Mouse (Mus musculus): ENCODE data around the gene Glipr2. TPM values are rescaled to one million over a fixed set of nuclear protein-coding genes. Genes with fewer than 3 reads are reported as not detected.

Gene Glipr2
- total and polyA plus RNA-seq, 3 experiments = 2.3 to 4.4 (median 3.9) TPM

DNA sequence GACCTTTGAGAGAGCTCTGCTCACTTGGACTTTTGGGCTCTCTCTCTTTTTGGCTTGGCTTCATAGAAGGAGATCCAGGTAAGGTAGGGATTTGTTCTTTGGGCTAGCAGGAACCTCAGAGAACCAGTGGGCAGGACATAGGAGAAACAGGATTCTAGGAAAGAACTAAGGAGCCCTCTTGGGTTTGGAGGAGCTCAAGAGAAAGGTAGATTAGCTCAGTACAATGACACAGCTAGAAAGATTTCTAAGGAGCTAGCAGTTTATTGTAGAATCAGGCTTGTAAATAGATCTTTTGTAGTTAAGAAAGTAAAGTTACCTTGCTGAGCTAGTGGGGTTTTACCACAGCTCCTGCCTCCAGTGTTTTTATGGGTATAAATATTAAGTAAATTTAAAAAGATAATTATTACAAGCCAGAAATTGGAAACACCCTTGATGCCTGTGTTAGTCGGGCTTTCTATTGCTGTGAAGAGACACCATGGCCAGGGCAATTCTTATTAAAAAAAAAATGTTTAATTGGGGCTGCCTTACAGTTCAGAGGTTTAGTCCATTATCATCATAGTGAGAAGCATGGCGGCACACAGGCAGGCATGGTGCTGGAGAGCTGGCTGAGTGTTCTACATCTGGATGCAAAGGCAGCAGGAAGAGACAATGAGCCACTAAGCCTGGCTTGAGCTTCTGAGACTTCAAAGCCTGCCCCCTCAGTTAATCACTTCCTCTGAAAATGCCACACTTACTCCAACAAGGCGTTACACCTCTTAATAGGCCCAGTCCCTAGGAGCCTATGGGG lies 47.6 kb downstream of the Glipr2 start:
- DNase-seq = no peak

DNA sequence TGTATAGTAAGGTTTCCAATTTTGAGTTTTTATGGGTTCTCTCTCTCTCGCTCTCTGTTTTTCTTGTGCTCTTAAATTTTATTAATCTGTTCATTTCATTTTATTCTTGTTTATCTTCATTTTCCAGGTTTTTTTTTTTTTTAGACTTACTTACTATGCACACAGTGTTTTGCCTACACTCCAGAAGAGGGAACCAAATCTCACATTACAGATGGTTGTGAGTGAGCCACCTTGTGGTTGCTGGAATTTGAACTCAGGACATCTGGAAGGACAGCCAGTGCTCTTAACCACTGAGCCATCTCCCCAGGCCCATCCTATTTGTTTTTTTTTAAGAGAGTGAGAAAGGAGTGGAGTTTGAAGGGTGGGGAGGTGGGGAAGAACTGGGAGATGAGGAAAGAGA lies 53.0 kb downstream of the Glipr2 start:
- no peak for DNase-seq

DNA sequence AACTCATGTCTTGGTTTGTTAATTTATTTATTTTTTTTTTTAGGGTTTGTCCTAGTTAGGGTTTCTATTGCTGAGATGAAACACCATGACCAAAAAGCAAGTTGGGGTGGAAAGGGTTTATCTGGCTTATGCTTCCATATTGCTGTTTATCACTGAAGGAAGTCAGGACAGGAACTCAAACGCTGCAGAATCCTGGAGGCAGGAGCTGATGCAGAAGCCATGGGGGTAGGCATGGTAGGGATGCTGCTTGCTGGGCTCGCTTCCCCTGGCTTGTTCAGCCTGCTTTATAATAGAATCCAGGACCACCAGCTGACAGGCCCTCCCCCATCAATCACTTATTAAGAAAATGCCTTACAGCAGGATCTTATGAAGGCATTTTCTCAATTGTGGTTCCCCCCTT lies 53.7 kb downstream of the Glipr2 start:
- no peak for DNase-seq

DNA sequence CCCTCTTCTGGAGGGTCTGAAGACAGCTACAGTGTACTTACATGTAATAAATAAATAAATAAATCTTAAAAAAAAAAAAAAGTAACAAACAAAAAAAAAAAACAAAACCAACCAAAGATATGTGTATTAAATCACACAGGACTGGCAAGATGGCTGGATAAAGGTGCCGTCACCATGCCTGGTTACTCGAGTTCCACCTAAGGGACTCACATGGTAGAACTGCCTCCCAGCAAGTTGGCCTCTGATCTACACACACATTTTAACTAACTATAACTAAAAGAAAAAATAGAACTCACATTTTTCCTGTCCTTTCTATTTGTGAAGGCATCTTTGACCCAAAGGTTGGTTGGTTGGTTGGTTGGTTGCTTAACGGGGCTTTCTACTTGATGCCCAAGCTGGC lies 54.6 kb downstream of the Glipr2 start:
- no peak for DNase-seq

DNA sequence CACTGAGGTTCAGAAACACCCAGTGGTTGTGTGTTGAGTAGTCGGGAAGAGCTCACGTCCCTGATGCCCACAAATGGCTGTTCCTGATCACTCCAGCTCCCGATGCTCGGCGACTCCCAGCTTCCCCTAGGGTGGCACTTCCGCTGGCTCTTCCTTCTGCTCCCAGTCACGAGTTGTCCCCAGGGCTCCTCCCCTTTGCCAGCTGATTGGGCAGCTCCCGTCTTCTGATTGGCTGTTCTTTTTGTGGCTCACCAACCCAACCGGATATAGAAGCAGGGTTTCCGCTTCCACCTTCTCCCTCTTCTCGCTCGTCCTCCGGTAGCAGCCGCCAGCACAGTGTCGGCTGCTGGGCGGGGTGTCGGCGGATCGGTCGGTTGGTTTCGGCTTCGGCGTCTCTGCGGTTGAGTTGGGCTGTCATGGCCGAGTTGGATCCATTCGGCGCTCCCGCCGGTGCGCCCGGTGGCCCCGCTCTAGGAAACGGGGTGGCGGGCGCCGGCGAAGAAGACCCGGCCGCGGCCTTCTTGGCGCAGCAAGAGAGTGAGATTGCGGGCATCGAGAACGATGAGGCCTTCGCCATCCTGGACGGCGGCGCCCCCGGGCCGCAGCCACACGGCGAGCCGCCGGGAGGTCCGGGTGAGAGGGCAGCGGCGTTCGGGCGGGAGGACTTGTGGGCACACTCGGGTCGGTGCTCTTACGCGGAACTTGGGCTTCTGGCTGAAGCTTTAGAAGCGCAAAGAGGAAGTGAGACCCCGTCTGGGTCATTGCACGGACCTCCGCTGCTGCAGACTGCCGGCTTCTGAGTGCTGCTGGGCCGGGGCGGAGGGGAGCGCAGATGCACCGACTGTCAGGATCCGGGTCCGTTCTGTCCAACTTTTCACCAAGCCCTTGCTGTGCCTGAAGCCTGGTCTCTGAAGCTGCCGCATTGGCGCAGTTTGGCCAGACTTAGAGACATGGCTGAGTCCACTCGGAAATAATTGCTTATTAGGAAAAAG lies 55.5 kb downstream of the Glipr2 start:
- DNase-seq = peak; percentile 95

DNA sequence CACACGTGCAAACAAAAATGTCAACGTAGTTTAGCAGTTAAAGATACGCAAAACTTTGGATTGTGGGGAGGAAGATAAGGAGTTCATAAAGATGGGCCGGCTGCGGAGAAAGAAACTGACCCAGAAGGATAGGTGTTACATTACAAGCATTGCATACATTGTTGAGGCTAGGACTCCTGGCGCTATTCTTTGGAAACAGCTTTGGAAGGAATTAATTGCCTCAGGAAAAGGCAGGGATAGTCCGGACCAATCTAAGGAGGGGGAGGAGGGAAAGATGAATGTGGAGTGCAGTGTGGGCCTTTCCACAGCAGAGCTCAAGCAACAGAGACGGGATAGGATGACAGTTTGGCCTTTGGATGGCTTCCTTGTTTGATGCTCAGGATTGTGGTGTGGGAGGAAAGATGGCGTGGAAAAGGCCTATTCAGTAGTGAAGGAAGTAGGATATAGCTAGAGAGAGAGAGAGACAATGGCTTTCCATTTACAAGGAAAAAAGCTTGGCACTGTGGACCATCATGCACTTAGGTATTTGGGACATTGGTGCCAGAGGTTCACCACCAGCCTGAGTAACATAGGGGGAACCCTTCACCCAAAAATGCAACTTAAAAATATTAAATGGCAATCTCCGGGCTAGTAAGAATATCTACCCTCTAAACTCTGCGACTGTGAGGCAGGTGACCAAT lies 56.3 kb downstream of the Glipr2 start:
- no peak for DNase-seq

DNA sequence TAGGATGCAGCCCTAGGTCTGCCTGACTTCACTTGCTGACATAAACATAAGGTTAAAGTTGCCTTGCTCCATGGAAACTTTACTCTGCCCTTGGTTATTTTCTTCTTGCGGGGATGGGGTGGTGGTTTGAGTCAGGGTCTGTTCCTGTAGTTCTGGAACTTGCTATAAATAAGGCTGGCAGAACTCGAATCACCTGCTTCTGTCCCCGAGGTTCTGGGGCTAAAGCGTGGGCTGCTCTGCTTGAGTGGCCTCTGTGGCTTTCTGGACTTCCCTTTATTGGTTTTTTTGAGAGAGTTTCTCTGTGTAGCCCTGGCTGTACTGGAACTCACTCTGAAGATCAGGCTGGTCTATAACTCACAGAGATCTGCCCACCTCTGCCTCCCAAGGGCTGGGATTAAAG lies 58.9 kb downstream of the Glipr2 start:
- DNase-seq = no peak

DNA sequence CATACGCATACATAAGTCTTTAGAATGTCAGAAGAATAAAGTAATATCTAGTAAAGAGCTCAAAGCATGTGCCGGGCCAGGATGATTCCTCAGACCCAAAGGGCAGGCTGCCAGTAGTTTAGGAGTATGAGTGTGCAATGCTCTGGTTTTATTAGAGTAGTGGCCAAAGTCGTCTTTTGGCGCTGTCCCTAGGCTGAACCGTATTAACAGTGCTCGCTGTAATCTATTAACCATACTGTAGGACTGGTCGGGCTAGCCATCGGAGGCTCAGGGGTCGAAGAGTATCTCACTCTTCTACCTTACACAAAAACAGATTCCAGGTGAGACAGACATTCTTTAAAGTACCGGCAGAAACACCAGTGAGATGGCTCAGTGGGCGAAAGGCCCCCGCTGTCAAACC lies 59.6 kb downstream of the Glipr2 start:
- DNase-seq = no peak

DNA sequence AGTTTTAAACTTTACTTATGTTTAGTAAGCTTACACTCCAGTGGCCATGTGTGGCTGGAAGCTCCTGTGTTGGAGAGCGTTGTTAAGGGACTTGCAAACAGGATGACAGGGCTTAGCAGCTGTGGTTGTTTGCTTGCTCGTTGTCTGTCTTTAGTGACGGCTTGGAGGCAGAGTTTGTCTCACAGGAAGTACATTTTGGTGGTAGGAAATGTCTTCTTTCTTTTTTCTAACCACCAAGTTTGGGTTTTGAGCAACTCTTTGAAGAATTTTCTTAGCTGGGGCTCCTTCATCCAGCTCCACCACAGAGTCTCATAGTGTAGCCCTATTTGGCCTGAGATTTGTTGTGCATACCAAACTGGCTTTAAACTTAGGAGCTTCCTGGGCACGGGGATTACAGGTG lies 65.1 kb downstream of the Glipr2 start:
- DNase-seq = no peak

DNA sequence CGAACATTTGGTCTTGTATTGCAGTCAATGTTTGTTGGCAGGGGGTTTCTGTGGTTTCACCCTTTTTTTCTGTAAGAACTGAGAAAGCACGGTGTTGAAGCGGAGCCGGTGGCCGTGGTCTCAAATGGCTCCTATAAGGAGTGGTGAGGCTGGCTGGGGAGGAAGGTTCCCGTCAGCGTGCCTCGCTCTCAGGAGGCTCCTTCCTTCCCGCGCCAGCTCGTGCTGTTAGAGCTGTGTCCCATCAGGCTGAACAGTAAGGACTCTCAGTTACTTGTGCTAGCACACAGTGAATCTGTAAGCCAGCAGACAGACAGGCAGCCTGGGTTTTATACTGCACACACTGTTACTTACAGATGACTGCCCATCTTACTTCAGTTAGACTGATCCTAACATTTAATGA lies 65.6 kb downstream of the Glipr2 start:
- no peak for DNase-seq

DNA sequence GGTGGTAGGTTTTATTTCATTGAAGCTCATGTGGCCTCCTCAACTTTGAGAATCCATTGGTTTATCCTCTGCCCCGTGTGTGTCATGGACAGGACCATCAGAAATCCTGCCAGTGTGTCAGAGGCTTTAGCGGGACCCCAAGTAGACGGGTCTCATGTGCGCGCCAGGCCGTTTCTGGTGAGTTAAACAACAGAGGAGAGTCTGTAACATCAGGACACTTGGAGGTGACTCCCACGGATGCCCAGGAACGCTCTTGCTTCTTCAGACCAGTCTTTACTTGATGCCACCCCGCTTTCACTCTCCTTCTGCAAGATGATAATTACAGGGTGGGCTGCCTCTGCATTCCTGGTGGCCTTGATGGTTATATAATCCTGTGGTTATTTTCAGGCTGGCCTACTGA lies 66.5 kb downstream of the Glipr2 start:
- DNase-seq = no peak

DNA sequence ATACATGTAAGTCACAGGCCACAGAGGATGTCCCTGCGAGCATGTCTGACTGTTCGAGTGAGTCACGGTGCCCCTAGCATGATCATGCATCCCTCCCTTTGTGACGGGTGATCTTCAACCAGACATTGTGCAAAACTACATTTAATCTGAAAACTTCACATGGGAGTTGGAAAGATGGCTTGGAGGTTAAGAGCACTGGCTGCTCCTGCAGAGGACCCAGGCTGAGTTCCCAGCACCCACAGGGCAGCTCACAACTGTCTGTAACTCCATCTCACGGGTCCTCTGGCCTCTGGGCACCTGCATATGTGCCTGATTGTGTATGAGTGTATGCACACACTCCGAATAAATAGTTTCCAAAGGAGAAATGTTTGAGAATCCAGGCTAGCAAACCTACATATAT lies 67.0 kb downstream of the Glipr2 start:
- no peak for DNase-seq

DNA sequence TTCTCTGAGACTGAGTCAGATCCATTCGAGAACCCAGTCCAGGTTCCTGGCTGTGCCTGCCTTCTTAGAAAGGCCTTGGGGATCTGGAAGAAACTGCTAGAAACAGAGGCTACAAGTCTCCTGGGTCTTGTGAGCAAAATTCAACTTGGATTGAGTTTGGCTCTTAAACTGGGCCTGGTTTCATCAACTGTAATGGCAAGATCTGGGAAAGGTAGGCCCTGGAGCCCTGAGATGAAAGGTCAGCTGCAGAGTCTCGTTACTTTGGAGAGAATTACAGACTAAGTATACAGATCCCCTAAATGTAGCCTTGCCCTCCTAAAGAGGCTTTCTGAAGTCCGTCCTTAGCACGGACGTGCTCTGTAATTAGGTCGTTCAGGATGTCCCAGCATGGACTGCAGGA lies 68.4 kb downstream of the Glipr2 start:
- DNase-seq = no peak

Other genes with a start within 250 kb of the Glipr2 start
- not detected for gene Olfr71, start 247.1 kb upstream of the Glipr2 start, total RNA-seq (2021)
- not detected in 2 replicates for gene Olfr71, start 247.1 kb upstream of the Glipr2 start, polyA plus RNA-seq (2012; rRNA removed)
- gene Hrct1, start 230.2 kb upstream of the Glipr2 start, total RNA-seq (2021) = 1 to 10 TPM; 2.2 to 3.9 TPM
- gene Hrct1, start 230.2 kb upstream of the Glipr2 start, polyA plus RNA-seq (2012; rRNA removed) = 8.1 and 14.2 TPM in 2 replicates
- 1 to 10 TPM; 1.5 to 2.4 TPM for gene Spaar, start 227.4 kb upstream of the Glipr2 start, total RNA-seq (2021)
- 2.0 and 2.6 TPM in 2 replicates for gene Spaar, start 227.4 kb upstream of the Glipr2 start, polyA plus RNA-seq (2012; rRNA removed)
- gene Olfr159, start 186.4 kb upstream of the Glipr2 start, total RNA-seq (2021) = not detected
- not detected in 2 replicates for gene Olfr159, start 186.4 kb upstream of the Glipr2 start, polyA plus RNA-seq (2012; rRNA removed)
- gene Olfr156, start 133.5 kb upstream of the Glipr2 start, total RNA-seq (2021) = not detected
- gene Olfr156, start 133.5 kb upstream of the Glipr2 start, polyA plus RNA-seq (2012; rRNA removed) = not detected in 2 replicates
- gene Olfr157, start 117.2 kb upstream of the Glipr2 start, total RNA-seq (2021) = not detected
- gene Olfr157, start 117.2 kb upstream of the Glipr2 start, polyA plus RNA-seq (2012; rRNA removed) = 0.06 TPM in 1 of 2 replicates, not detected in the other
- gene Olfr155, start 105.8 kb upstream of the Glipr2 start, total RNA-seq (2021) = not detected
- not detected in 2 replicates for gene Olfr155, start 105.8 kb upstream of the Glipr2 start, polyA plus RNA-seq (2012; rRNA removed)
- 10 to 100 TPM; 15.5 to 28.7 TPM for gene Reck, start 81.9 kb upstream of the Glipr2 start, total RNA-seq (2021)
- 13.0 and 13.2 TPM in 2 replicates for gene Reck, start 81.9 kb upstream of the Glipr2 start, polyA plus RNA-seq (2012; rRNA removed)
- gene Ccin, start 26.1 kb downstream of the Glipr2 start, total RNA-seq (2021) = not detected
- 0.04 TPM in 1 of 2 replicates, not detected in the other for gene Ccin, start 26.1 kb downstream of the Glipr2 start, polyA plus RNA-seq (2012; rRNA removed)
- gene Clta, start 47.1 kb downstream of the Glipr2 start, total RNA-seq (2021) = 100 to 1,000 TPM; 182 to 183 TPM
- 141 and 143 TPM in 2 replicates for gene Clta, start 47.1 kb downstream of the Glipr2 start, polyA plus RNA-seq (2012; rRNA removed)
- 10 to 100 TPM; 36.0 to 45.4 TPM for gene Gne, start 126.8 kb downstream of the Glipr2 start, total RNA-seq (2021)
- 13.7 and 19.1 TPM in 2 replicates for gene Gne, start 126.8 kb downstream of the Glipr2 start, polyA plus RNA-seq (2012; rRNA removed)

All from adrenal gland, adult 2 months (tissue).